Mouse (Mus musculus): ENCODE measurements around the gene Uqcrc2. TPM values are rescaled to one million over a fixed set of nuclear protein-coding genes. Genes with fewer than 3 reads are reported as not detected.
A peak's percentile ranks its signal among the peaks of the same experiment; 100 is the strongest.

Gene Uqcrc2
- polyA plus RNA-seq, 1 experiment from 2014 or later: 273 TPM

DNA sequence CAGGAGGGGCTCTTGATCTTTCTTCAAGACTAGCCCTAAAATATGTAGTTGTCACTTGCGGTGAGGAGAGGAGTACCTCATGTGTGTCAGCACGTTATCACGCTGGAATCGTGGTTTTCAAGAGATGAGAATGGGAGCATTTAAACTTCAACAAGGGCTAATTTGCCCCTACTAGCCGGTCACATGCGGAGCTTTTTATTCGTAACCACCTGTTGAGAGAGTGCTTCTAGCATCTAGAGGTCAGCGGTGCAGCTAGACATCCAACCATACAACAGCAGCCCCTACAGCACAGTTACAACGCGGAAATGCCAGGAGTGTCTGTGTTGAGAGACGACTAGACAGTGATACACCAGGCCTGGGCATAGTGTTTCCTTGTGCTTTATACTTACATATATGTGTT, 845 bp downstream of the Uqcrc2 start:
- WGBS: under 1% methylated on average over 11 of the region's 11 CpGs
- no peak for ATAC-seq (ENCODE audit: low FRiP score, low TSS enrichment)
- Histone ChIP-seq H3K9me3 (ENCODE audit: low read length) (no peaks in the 10 kb centered on the region), H3K4me3 (ENCODE audit: low read length) (peak overlapping the region; percentile 95), H3K4me1 (ENCODE audit: insufficient read depth, low read length) (peaks cover 21% of the 10 kb centered on the region), H3K36me3 (ENCODE audit: insufficient read depth, low read length) (peaks cover 22% of the 10 kb centered on the region), H3K27me3 (ENCODE audit: insufficient read depth, low read length) (no peaks in the 10 kb centered on the region), H3K27ac (ENCODE audit: low read length) (peak overlapping the region; percentile 96), H3K9ac (replicated peaks; ENCODE audit: low read length) (peak overlapping the region; percentile 96), H3K4me2 (replicated peaks; ENCODE audit: low read depth, low read length) (peak overlapping the region; percentile 84)

DNA sequence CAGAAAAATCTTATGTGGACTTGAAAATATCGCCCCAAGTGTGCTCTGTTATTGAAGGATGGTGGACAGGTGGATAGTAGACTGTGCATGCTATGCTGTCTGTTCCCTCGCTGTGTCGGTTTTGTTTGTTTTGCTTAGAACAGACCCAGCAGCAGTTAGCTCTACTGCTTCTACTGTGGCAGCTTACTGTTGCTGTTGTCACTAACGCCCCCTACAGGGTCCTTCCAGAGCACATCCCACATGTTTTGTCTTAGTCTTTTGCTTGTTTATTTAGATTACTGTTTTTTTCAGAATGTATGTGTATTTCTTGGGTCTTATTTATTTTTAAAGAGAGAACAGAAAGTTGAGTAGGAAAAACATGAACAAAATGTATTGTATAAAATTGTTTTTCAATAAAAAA, 8.2 kb downstream of the Uqcrc2 start:
- ATAC-seq (ENCODE audit: low FRiP score, low TSS enrichment): no peak
- H3K27ac ChIP-seq (ENCODE audit: low read length): no peak overlapping the region
- H3K27me3 ChIP-seq (ENCODE audit: insufficient read depth, low read length): no peaks in the 10 kb centered on the region
- peaks cover 64% of the 10 kb centered on the region for H3K36me3 ChIP-seq (ENCODE audit: insufficient read depth, low read length)
- H3K4me3 ChIP-seq (ENCODE audit: low read length): no peak overlapping the region
- no peaks in the 10 kb centered on the region for H3K9me3 ChIP-seq (ENCODE audit: low read length)
- no peak overlapping the region for H3K9ac ChIP-seq (replicated peaks; ENCODE audit: low read length)
- 64% methylated on average over 4 of the region's 4 CpGs for WGBS
- no peaks in the 10 kb centered on the region for H3K4me1 ChIP-seq (ENCODE audit: insufficient read depth, low read length)
- H3K4me2 ChIP-seq (replicated peaks; ENCODE audit: low read depth, low read length): no peak overlapping the region

DNA sequence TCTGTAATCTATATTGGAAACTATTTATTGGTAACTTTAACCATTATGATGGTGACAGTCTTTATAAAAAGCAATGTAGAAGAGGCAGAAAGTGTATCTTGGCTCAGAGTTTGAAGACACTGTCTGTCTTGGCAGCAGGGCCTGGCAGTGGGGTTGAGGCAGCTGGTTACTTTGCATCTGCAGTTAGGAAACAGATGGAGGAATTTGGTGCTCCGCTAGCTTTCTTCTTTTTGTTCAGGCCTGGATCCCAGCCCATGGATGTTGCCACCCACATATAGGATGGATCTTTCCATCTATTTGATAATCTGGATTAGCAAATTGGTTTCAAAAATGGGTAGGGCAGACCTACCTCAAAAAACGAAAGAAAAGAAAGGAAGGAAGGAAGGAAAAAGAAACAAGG, 12.9 kb downstream of the Uqcrc2 start:
- 88% methylated on average over 2 of the region's 2 CpGs for WGBS
- no peak overlapping the region for H3K4me3 ChIP-seq (ENCODE audit: low read length)
- H3K36me3 ChIP-seq (ENCODE audit: insufficient read depth, low read length): peaks cover 70% of the 10 kb centered on the region

DNA sequence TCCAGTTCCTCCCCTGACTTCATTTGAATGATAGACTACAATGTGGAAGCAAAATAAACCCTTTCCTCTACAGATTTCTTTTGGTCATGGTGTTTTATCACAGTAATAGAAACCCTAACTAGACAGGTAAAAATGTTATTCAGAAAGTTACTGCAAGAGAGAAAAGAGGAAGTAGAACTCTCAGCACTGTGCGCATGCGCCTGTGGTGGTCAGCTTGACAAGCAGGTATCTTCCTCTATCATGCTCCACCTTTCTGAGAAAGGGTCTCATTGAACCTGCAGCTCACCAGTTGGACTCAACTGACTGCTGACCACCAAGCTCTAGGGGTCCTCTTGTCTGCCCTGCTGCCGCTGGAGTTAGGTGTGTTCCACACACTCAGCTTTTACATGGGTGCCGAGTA, 27.1 kb downstream of the Uqcrc2 start:
- WGBS: 97% methylated on average over 4 of the region's 4 CpGs

More for the DNA sequence above, 12.9 kb downstream of the Uqcrc2 start:
- no peaks in the 10 kb centered on the region for H3K4me1 ChIP-seq (ENCODE audit: insufficient read depth, low read length)
- H3K9me3 ChIP-seq (ENCODE audit: low read length): no peaks in the 10 kb centered on the region
- H3K4me2 ChIP-seq (replicated peaks; ENCODE audit: low read depth, low read length): no peak overlapping the region
- H3K9ac ChIP-seq (replicated peaks; ENCODE audit: low read length): no peak overlapping the region
- no peak for ATAC-seq (ENCODE audit: low FRiP score, low TSS enrichment)
- H3K27me3 ChIP-seq (ENCODE audit: insufficient read depth, low read length): no peaks in the 10 kb centered on the region
- no peak overlapping the region for H3K27ac ChIP-seq (ENCODE audit: low read length)

DNA sequence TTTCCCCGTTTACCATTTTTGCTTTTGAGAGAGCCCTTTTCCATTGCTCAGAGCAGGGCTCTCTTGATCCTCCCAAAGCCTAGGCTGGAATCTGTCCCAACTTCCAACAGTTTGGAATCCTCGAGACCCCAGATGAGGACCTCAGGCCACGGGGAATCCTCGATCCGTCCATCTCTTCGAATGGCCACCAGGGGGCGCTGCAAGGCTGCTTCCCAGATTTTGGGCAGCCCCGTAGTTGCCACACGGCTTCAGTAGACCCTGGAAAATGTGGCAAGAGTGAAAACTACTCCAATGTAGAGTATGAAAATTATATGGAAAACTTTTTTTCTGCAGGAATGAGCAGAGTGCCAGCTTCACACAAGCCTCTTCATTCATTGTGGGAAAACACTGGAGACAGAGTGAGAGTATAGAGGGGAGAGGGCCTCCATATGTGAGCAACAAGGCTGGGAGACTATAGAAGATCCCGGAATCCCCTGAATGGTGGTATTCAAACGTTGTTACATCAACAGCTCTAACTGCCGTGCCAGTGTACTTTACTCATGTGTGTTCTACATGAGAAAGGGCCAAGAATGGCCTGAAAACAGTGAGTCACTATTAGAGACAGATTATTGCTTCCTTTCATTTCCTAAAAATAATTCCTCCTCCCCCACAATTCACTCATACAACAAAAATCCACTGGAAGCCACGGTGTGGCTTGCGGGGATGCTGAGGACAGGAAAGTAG, 35.3 kb downstream of the Uqcrc2 start, which contains the start of gene Pdzd9:
Gene Pdzd9, minus strand, starts transcription at position 191 of the 723 bp plus-strand sequence.
- Histone ChIP-seq H3K4me2 (replicated peaks; ENCODE audit: low read depth, low read length) (no peak within 1 kb of the TSS), H3K27ac (ENCODE audit: low read length) (no peak within 1 kb of the TSS), H3K27me3 (ENCODE audit: insufficient read depth, low read length) (no peaks in the 10 kb centered on the region), H3K4me3 (ENCODE audit: low read length) (no peak within 1 kb of the TSS), H3K36me3 (ENCODE audit: insufficient read depth, low read length) (no peaks in the 10 kb centered on the region), H3K9me3 (ENCODE audit: low read length) (no peaks in the 10 kb centered on the region), H3K9ac (replicated peaks; ENCODE audit: low read length) (no peak within 1 kb of the TSS), H3K4me1 (ENCODE audit: insufficient read depth, low read length) (no peaks in the 10 kb centered on the region)
- 20% methylated on average over 14 of the region's 14 CpGs for WGBS
- peak; percentile 75; the same call in 1 of the 2 replicates for ATAC-seq (ENCODE audit: low FRiP score, low TSS enrichment)

More for the DNA sequence above, 27.1 kb downstream of the Uqcrc2 start:
- no peaks in the 10 kb centered on the region for H3K4me1 ChIP-seq (ENCODE audit: insufficient read depth, low read length)
- H3K27me3 ChIP-seq (ENCODE audit: insufficient read depth, low read length): no peaks in the 10 kb centered on the region
- no peak for ATAC-seq (ENCODE audit: low FRiP score, low TSS enrichment)
- no peak overlapping the region for H3K4me2 ChIP-seq (replicated peaks; ENCODE audit: low read depth, low read length)
- H3K9me3 ChIP-seq (ENCODE audit: low read length): no peaks in the 10 kb centered on the region
- H3K36me3 ChIP-seq (ENCODE audit: insufficient read depth, low read length): peaks cover 28% of the 10 kb centered on the region
- no peak overlapping the region for H3K4me3 ChIP-seq (ENCODE audit: low read length)
- no peak overlapping the region for H3K27ac ChIP-seq (ENCODE audit: low read length)
- no peak overlapping the region for H3K9ac ChIP-seq (replicated peaks; ENCODE audit: low read length)

DNA sequence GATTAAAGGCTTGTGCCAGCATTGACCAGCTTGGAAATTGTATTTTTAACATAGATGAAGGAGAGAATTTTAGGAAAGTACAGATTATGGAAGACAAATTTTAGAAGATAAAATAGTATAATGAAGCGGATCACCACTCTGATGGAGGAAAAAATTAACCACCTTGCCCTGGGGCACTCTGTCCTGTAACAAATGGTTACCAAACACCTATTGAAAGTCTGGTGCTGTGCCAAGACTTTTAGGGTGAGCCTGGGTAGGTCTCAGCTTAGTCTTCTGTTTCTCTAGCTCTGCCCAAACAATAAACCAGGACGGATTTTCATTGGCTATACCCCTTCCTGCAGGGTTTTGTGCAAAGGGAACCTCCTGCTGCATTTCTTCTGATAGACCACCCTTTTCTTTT, 36.3 kb downstream of the Uqcrc2 start:
- H3K27ac ChIP-seq (ENCODE audit: low read length): no peak overlapping the region
- 71% methylated on average over 2 of the region's 2 CpGs for WGBS
- H3K27me3 ChIP-seq (ENCODE audit: insufficient read depth, low read length): no peaks in the 10 kb centered on the region
- no peaks in the 10 kb centered on the region for H3K36me3 ChIP-seq (ENCODE audit: insufficient read depth, low read length)
- no peaks in the 10 kb centered on the region for H3K9me3 ChIP-seq (ENCODE audit: low read length)
- H3K4me3 ChIP-seq (ENCODE audit: low read length): no peak overlapping the region
- no peak for ATAC-seq (ENCODE audit: low FRiP score, low TSS enrichment)
- no peaks in the 10 kb centered on the region for H3K4me1 ChIP-seq (ENCODE audit: insufficient read depth, low read length)
- H3K9ac ChIP-seq (replicated peaks; ENCODE audit: low read length): no peak overlapping the region
- H3K4me2 ChIP-seq (replicated peaks; ENCODE audit: low read depth, low read length): no peak overlapping the region

DNA sequence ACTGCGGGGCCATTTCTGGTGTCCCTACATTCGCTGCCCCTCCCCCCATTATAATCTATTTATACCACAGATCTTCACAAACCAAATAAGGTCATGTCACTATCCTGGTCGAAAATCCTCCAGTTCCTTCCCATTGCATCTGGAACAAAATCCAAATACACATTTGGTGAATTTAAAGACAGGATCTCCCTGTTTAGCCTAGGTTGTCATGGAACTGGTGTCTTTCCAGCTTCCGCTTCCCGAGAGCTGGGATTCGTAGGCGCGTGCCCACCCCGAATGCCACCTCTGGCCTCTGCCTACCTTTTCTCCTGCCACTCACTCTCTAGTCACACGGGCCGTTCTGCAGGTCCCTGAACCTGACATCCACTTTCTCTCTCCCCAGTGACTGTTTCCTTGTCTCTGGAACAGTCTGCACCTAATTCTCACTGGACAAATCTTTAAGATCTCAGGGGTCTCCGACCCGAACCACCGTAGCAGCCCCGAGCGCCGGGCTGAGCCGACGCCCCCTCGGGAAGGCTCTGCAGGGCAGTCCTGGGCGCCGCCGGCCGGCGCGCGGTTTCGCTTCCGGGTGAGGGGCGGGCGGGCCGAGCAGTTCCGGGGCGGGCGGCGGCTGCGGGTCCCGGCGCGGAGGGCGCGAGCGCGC, 42.1 kb downstream of the Uqcrc2 start, which contains the start of gene Mosmo:
Gene Mosmo, plus strand, starts transcription at position 618 of the 643 bp plus-strand sequence.
- under 1% methylated on average over 26 of the region's 44 CpGs for WGBS
- Histone ChIP-seq H3K9ac (replicated peaks; ENCODE audit: low read length) (peak within 1 kb of the TSS; percentile 87), H3K9me3 (ENCODE audit: low read length) (no peaks in the 10 kb centered on the region), H3K27me3 (ENCODE audit: insufficient read depth, low read length) (no peaks in the 10 kb centered on the region), H3K4me2 (replicated peaks; ENCODE audit: low read depth, low read length) (peak within 1 kb of the TSS; percentile 87), H3K4me1 (ENCODE audit: insufficient read depth, low read length) (peaks cover 28% of the 10 kb centered on the region), H3K27ac (ENCODE audit: low read length) (peak within 1 kb of the TSS; percentile 70; the same call in 1 of the 2 replicates), H3K36me3 (ENCODE audit: insufficient read depth, low read length) (no peaks in the 10 kb centered on the region), H3K4me3 (ENCODE audit: low read length) (peak within 1 kb of the TSS; percentile 91)
- peak; percentile 97 for ATAC-seq (ENCODE audit: low FRiP score, low TSS enrichment)

DNA sequence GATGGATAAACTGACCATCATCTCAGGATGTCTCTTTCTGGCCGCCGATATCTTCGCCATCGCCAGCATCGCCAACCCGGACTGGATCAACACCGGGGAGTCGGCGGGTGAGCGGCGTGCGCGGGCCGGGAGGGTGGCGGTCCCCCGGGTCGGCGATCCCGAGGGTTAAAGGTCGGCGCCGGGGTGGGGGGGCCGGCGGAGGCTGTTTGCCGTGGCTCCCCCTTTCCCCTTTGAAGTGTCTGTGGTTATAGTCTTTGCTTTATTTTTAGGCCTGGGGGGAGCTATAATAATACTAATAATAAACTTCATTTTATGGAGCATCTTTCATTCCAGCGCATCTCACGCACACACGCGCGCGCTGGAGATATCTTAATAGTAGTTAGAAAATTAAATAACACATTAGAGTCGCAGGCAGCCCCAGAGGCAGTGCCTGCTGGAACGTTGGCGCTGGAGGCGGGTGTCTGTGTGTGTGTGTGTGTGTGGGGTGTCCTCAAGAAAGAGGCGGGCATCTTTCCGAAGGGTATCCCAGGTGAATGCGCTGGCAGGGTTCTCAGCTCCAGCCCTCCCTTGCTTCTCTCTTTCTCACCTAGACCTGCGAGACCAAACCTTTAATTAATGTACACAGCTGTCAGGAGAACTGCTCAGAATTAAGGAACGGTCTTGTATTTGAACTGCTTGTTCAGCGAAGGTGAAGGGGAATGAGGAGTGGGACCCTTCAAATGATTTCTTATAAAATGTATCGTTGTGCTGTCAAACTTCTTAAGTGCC, 43.0 kb downstream of the Uqcrc2 start:
- H3K4me1 ChIP-seq (ENCODE audit: insufficient read depth, low read length): peaks cover 28% of the 10 kb centered on the region
- H3K4me3 ChIP-seq (ENCODE audit: low read length): peak overlapping the region; percentile 91
- H3K9ac ChIP-seq (replicated peaks; ENCODE audit: low read length): peak overlapping the region; percentile 87
- no peaks in the 10 kb centered on the region for H3K36me3 ChIP-seq (ENCODE audit: insufficient read depth, low read length)
- peak overlapping the region; percentile 87 for H3K4me2 ChIP-seq (replicated peaks; ENCODE audit: low read depth, low read length)
- H3K27ac ChIP-seq (ENCODE audit: low read length): peak overlapping the region; percentile 70; the same call in 1 of the 2 replicates
- H3K9me3 ChIP-seq (ENCODE audit: low read length): no peaks in the 10 kb centered on the region
- peak; percentile 76 for ATAC-seq (ENCODE audit: low FRiP score, low TSS enrichment)
- no peaks in the 10 kb centered on the region for H3K27me3 ChIP-seq (ENCODE audit: insufficient read depth, low read length)
- WGBS: 1% methylated on average over 42 of the region's 42 CpGs

DNA sequence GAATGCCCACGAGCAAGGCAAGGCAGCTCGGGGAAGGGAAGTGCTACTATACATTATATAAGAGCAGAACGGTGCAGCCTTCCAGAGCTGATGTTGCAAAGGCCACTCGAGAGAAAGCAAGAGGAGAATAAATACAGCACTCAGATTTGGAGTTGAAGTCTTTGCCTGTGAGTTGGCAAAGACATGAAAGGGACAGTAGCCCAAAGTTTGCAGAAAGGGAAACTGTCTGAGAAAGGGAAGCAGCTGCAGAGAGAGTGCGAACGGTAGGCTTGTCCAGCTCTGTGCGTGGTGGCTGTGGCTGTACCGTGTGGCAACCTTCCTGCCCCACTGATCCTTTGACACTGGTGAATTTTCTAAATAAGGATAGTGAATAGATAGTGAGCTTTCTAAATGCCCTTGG, 44.0 kb downstream of the Uqcrc2 start:
- Histone ChIP-seq H3K9ac (replicated peaks; ENCODE audit: low read length) (peak overlapping the region; percentile 87), H3K4me3 (ENCODE audit: low read length) (peak overlapping the region; percentile 91), H3K9me3 (ENCODE audit: low read length) (no peaks in the 10 kb centered on the region), H3K4me1 (ENCODE audit: insufficient read depth, low read length) (peaks cover 28% of the 10 kb centered on the region), H3K4me2 (replicated peaks; ENCODE audit: low read depth, low read length) (peak overlapping the region; percentile 87), H3K36me3 (ENCODE audit: insufficient read depth, low read length) (no peaks in the 10 kb centered on the region), H3K27me3 (ENCODE audit: insufficient read depth, low read length) (no peaks in the 10 kb centered on the region), H3K27ac (ENCODE audit: low read length) (no peak overlapping the region)
- WGBS: 47% methylated on average over 8 of the region's 8 CpGs
- no peak for ATAC-seq (ENCODE audit: low FRiP score, low TSS enrichment)

Measured in kidney, embryonic 16.5 days (tissue).